Mouse (Mus musculus): ENCODE data around the gene Hivep3.

DNA sequence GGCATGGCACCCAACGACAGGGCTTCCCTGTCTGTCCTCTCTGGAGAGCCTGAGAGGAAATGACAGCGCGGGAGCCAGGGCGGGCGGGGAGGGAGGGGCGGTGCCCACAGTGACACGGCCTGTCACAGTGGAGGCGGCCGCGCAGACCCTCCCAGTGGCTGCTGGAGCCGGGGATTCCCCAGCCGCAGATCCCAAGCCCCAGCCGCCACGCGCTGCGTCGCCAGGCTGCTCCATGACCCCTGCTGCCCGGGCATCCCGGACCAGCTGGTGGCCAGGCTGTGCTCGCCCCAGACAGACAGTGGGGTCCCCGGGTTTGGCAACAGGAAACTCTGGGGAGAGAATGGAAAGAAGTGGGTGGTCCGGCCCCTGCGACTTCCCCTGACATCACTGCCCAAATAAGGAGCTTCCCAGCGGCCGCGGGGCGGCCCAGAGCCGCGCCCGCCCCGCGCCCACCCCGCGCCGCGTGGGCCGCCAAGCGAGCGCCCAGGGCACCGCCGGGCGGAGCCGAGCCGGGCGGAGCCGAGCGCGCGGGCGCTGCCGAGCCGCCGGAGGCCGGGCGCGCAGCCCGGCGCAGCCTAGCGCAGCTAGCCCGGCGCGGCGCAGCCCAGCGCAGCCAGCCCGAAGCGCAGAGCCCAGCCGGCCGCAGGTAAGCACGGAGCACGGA lies 298.9 kb downstream of the Hivep3 start:
- TF ChIP-seq CTCF (IDR thresholded peaks at IDR 0.05; ENCODE audit: control insufficient read depth, insufficient read depth, insufficient replicate concordance, low read depth, low read length) (no peak), POLR2A (IDR thresholded peaks at IDR 0.05; ENCODE audit: control insufficient read depth, low read depth, low read length) (no peak)
